Mouse (Mus musculus): Measurements from ENCODE around the gene Clstn2.

Clstn2 gene

DNA sequence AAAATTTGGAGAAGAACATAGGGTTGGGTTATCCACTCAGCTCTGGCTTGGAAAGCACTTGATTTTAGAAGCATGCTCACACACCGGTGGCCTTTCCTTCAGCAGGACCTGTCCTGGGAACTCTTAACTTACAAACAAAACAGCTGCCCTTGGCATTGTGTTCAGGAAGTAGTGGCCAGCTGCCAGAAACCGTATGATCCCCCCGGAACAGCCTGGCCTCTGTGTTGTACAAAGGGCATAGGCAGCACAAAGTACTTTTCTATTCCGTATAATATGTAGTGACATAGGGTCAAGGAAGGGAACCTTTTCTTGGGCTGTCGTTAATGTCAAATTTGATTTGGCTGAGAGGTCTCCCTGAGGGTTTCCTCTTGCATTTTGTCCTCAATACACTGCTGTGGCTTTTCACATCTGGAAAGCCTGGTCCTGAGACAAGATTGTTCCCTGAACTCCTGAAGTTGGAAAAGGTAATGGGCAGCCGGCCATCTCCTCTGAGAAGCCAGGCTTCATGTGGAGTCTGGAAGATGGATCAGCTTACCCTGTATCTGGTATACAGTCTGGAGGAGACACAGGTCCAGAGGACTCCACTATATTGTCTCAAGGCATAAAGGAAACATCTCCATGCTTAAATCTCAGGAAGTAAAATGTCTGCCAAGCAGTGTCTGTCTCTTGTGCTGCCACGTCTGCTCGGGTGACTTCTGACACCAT is 494.8 kb downstream of the Clstn2 start:
- H3K27me3 ChIP-seq (ENCODE audit: control insufficient read depth, insufficient read depth, low read length, poor library complexity, severe bottlenecking) = no peaks in the 10 kb centered on the region
- no peaks in the 10 kb centered on the region for H3K36me3 ChIP-seq (ENCODE audit: control insufficient read depth, insufficient read depth, low read length, poor library complexity, severe bottlenecking)
- no peak for DNase-seq (ENCODE audit: low read depth, low spot score)

DNA sequence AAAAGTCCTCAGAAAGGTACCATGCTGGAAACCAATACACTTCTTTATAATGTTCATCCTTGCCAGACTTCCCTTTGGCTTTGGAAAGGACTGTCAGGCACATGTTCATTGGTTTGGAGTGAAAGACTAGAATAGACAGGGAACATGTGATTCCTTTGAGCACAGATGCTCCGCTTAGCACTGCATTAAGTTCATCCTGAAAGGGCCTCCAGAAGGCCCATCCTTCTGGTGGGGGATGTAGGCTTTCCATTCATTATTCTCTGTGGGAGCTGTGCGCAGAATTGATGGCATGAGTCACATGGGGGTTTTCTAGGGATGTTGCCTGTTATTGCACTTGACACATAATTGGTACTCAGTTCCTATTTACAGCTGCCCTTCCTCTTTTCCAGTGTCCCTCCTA is 498.8 kb downstream of the Clstn2 start:
- Histone ChIP-seq H3K36me3 (ENCODE audit: control insufficient read depth, insufficient read depth, low read length, poor library complexity, severe bottlenecking) (no peaks in the 10 kb centered on the region), H3K27me3 (ENCODE audit: control insufficient read depth, insufficient read depth, low read length, poor library complexity, severe bottlenecking) (no peaks in the 10 kb centered on the region)
- no peak for DNase-seq (ENCODE audit: low read depth, low spot score)

DNA sequence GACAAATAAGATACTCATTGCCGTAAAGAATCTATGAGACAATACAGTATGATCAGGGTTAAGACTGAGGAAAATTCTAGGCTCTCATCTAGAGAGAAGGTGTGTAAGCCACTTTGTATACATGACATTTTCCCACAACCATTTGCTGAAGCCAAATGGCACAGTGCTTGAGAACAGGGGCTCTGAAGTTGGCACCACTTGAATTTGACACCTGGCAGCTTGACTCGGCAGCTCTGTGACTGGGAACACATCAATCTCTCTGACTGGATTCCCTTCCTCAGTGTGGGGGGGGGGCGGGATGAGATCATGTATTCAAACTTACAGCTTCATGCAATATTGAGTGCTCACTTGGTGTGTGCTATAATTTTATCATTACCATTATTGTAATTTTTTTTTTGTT is 499.7 kb downstream of the Clstn2 start:
- no peaks in the 10 kb centered on the region for H3K27me3 ChIP-seq (ENCODE audit: control insufficient read depth, insufficient read depth, low read length, poor library complexity, severe bottlenecking)
- no peak for DNase-seq (ENCODE audit: low read depth, low spot score)
- no peaks in the 10 kb centered on the region for H3K36me3 ChIP-seq (ENCODE audit: control insufficient read depth, insufficient read depth, low read length, poor library complexity, severe bottlenecking)

- no peaks in the 10 kb centered on the region for H3K27me3 ChIP-seq (ENCODE audit: control insufficient read depth, insufficient read depth, low read length, poor library complexity, severe bottlenecking)
- H3K36me3 ChIP-seq (ENCODE audit: control insufficient read depth, insufficient read depth, low read length, poor library complexity, severe bottlenecking) = no peaks in the 10 kb centered on the region
- DNase-seq (ENCODE audit: low read depth, low spot score) = no peak
Observed at GRCm38 (mm10) chr9:97532536-97532935, 500.4 kb downstream of the Clstn2 start.

- DNase-seq (ENCODE audit: low read depth, low spot score) = no peak
- no peaks in the 10 kb centered on the region for H3K27me3 ChIP-seq (ENCODE audit: control insufficient read depth, insufficient read depth, low read length, poor library complexity, severe bottlenecking)
- H3K36me3 ChIP-seq (ENCODE audit: control insufficient read depth, insufficient read depth, low read length, poor library complexity, severe bottlenecking) = no peaks in the 10 kb centered on the region
Observed at GRCm38 (mm10) chr9:97527926-97528325, 505.1 kb downstream of the Clstn2 start.

DNA sequence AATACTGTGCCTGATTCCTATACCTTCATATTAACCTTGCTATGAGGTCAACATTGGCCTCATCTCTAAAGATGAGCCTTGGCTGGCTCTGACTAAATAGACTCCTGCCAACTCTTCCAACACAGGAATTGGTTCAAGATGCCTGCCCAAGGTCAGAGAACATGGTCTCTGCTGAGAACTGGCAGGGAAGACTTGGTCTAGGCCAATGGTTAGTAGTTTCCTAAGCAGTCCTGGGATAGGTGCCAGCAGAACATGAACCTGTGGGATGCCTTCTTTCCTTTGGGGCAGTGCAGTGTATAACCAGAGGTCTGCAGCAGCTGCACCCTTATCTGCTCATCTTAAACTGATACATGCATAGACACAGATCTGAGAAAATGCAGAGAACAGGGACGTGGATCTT is 505.7 kb downstream of the Clstn2 start:
- Histone ChIP-seq H3K36me3 (ENCODE audit: control insufficient read depth, insufficient read depth, low read length, poor library complexity, severe bottlenecking) (no peaks in the 10 kb centered on the region), H3K27me3 (ENCODE audit: control insufficient read depth, insufficient read depth, low read length, poor library complexity, severe bottlenecking) (no peaks in the 10 kb centered on the region)
- DNase-seq (ENCODE audit: low read depth, low spot score) = no peak

DNA sequence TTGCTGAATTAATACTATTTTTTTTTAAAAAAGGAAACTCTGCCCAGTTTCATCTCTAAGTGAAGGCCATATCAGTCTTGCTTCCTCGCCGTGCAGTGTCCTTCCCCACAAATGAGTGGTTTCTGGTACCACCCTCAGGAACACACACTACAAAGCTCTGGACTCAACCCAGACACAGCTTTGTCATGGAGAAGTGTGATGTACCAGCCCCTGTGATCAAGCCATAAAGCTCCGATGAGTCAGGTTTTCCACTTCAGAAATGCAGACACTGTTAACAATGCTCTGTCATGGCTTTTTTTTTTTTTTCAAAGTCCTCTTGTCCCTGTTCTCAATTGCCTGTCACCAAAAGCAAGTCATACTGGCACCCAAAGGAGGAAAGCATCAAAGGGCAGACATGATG is 507.4 kb downstream of the Clstn2 start:
- no peaks in the 10 kb centered on the region for H3K27me3 ChIP-seq (ENCODE audit: control insufficient read depth, insufficient read depth, low read length, poor library complexity, severe bottlenecking)
- H3K36me3 ChIP-seq (ENCODE audit: control insufficient read depth, insufficient read depth, low read length, poor library complexity, severe bottlenecking) = no peaks in the 10 kb centered on the region
- no peak for DNase-seq (ENCODE audit: low read depth, low spot score)

DNA sequence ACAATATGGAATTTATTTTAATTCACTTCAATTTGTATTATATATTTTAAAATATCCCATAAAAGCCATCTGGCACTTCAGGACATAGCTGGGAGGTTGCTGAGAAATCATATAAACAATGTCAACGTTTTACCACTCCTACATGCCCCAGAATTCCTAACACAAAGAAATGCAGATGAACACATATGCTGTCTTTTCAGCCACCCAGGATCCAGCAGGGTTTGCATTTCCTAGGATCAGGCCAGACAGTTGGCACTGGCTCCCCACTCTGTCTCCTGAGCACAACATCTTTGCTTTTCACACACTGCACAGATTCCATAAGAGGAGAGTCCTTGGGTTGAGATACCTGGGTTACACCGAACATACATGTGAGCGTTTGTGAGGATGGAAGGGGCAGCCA is 508.1 kb downstream of the Clstn2 start:
- H3K36me3 ChIP-seq (ENCODE audit: control insufficient read depth, insufficient read depth, low read length, poor library complexity, severe bottlenecking) = no peaks in the 10 kb centered on the region
- H3K27me3 ChIP-seq (ENCODE audit: control insufficient read depth, insufficient read depth, low read length, poor library complexity, severe bottlenecking) = no peaks in the 10 kb centered on the region
- no peak for DNase-seq (ENCODE audit: low read depth, low spot score)

DNA sequence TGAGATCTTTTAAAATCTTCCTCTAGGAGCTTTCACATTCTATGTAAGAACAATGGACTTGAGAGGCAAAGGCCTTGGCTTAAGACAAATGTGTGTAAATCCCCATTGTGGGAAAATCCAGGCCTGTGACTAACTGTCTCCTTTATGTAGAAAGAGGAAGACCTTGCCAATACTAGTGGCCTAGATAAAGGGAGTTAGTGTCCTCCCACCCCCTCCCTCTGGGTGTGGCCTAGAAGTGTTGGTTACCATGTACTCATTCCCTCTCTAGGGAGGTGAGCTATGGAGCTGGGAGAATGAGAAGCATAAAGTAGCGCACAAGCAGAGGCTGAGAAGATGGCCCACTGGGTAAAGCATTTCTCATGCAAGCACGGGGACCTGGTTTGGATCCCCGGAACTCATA is 512.2 kb downstream of the Clstn2 start:
- Histone ChIP-seq H3K36me3 (ENCODE audit: control insufficient read depth, insufficient read depth, low read length, poor library complexity, severe bottlenecking) (no peaks in the 10 kb centered on the region), H3K27me3 (ENCODE audit: control insufficient read depth, insufficient read depth, low read length, poor library complexity, severe bottlenecking) (no peaks in the 10 kb centered on the region)
- DNase-seq (ENCODE audit: low read depth, low spot score) = no peak

GRCm38 (mm10) chr9:97517006-97517405 is 516.0 kb downstream of the Clstn2 start:
- no peaks in the 10 kb centered on the region for H3K27me3 ChIP-seq (ENCODE audit: control insufficient read depth, insufficient read depth, low read length, poor library complexity, severe bottlenecking)
- H3K36me3 ChIP-seq (ENCODE audit: control insufficient read depth, insufficient read depth, low read length, poor library complexity, severe bottlenecking) = no peaks in the 10 kb centered on the region
- no peak for DNase-seq (ENCODE audit: low read depth, low spot score)

- Histone ChIP-seq H3K36me3 (ENCODE audit: control insufficient read depth, insufficient read depth, low read length, poor library complexity, severe bottlenecking) (no peaks in the 10 kb centered on the region), H3K27me3 (ENCODE audit: control insufficient read depth, insufficient read depth, low read length, poor library complexity, severe bottlenecking) (no peaks in the 10 kb centered on the region)
- no peak for DNase-seq (ENCODE audit: low read depth, low spot score)
Observed at GRCm38 (mm10) chr9:97514639-97515038, 518.3 kb downstream of the Clstn2 start.

- DNase-seq (ENCODE audit: low read depth, low spot score) = no peak
- no peaks in the 10 kb centered on the region for H3K27me3 ChIP-seq (ENCODE audit: control insufficient read depth, insufficient read depth, low read length, poor library complexity, severe bottlenecking)
Observed at GRCm38 (mm10) chr9:97512282-97512850, 520.6 kb downstream of the Clstn2 start.

GRCm38 (mm10) chr9:97501416-97501815 is 531.6 kb downstream of the Clstn2 start:
- Histone ChIP-seq H3K27me3 (ENCODE audit: control insufficient read depth, insufficient read depth, low read length, poor library complexity, severe bottlenecking) (no peaks in the 10 kb centered on the region), H3K36me3 (ENCODE audit: control insufficient read depth, insufficient read depth, low read length, poor library complexity, severe bottlenecking) (no peaks in the 10 kb centered on the region)
- DNase-seq (ENCODE audit: low read depth, low spot score) = no peak

More at GRCm38 (mm10) chr9:97512282-97512850, 520.6 kb downstream of the Clstn2 start:
- H3K36me3 ChIP-seq (ENCODE audit: control insufficient read depth, insufficient read depth, low read length, poor library complexity, severe bottlenecking) = no peaks in the 10 kb centered on the region

GRCm38 (mm10) chr9:97495056-97495455 is 537.9 kb downstream of the Clstn2 start:
- H3K36me3 ChIP-seq (ENCODE audit: control insufficient read depth, insufficient read depth, low read length, poor library complexity, severe bottlenecking) = no peaks in the 10 kb centered on the region
- no peaks in the 10 kb centered on the region for H3K27me3 ChIP-seq (ENCODE audit: control insufficient read depth, insufficient read depth, low read length, poor library complexity, severe bottlenecking)
- DNase-seq (ENCODE audit: low read depth, low spot score) = no peak

DNA sequence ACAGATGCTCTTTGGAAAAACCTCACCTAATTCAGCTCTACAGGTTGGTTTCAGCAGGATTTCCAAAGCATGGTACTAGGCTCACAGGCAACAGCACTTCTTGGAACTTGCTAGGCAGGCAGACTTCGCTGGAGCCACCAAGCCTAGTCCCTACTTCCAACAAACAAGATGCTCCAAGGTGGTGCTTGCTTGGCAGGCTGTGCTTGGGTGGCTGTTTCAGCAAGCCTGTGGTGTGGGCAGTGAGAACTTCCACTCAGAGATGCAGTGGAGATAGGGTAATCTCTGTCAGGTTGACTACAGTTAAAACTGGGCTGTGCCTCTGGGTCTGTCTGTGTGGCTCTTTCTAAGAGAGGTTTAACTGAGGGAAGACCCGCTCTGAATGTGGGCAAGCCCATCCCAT is 541.4 kb downstream of the Clstn2 start:
- DNase-seq (ENCODE audit: low read depth, low spot score) = no peak
- no peaks in the 10 kb centered on the region for H3K36me3 ChIP-seq (ENCODE audit: control insufficient read depth, insufficient read depth, low read length, poor library complexity, severe bottlenecking)
- H3K27me3 ChIP-seq (ENCODE audit: control insufficient read depth, insufficient read depth, low read length, poor library complexity, severe bottlenecking) = no peaks in the 10 kb centered on the region
